Mouse (Mus musculus): Measurements from ENCODE around the gene Snhg11. TPM values are rescaled to one million over a fixed set of nuclear protein-coding genes. Genes with fewer than 3 reads are reported as not detected.

Snhg11 gene
- polyA plus RNA-seq, 1 experiment from 2014 or later, result 1.4 TPM

- ATAC-seq (ENCODE audit: low read depth) (no peak), DNase-seq (no peak)
- Histone ChIP-seq H3K9ac (no peak overlapping the region), H3K27ac (no peak overlapping the region), H3K4me2 (no peak overlapping the region), H3K36me3 (peaks cover 74% of the 10 kb centered on the region), H3K4me3 (replicated peaks) (no peak overlapping the region), H3K4me1 (replicated peaks) (peaks cover 35% of the 10 kb centered on the region), H3K9me3 (replicated peaks) (no peaks in the 10 kb centered on the region), H3K27me3 (no peaks in the 10 kb centered on the region)
- 86% methylated on average over 5 of the region's 5 CpGs for WGBS (ENCODE audit: insufficient replicate concordance)
Observed at GRCm38 (mm10) chr2:158356121-158356520, 19.3 kb upstream of the Snhg11 start.

GRCm38 (mm10) chr2:158359757-158360620, 15.4 kb upstream of the Snhg11 start:
- DNase-seq (no peak), ATAC-seq (ENCODE audit: low read depth) (no peak)
- Histone ChIP-seq H3K4me2 (peak overlapping the region; percentile 80), H3K4me3 (replicated peaks) (peak overlapping the region; percentile 81), H3K9ac (peak overlapping the region; percentile 90), H3K4me1 (replicated peaks) (peaks cover 35% of the 10 kb centered on the region), H3K27ac (peak overlapping the region; percentile 73), H3K9me3 (replicated peaks) (no peaks in the 10 kb centered on the region), H3K27me3 (no peaks in the 10 kb centered on the region), H3K36me3 (peaks cover 54% of the 10 kb centered on the region)
- WGBS (ENCODE audit: insufficient replicate concordance), result 55% methylated on average over 12 of the region's 12 CpGs

- Histone ChIP-seq H3K4me1 (replicated peaks) (peaks cover 35% of the 10 kb centered on the region), H3K27ac (peak overlapping the region; percentile 73), H3K27me3 (no peaks in the 10 kb centered on the region), H3K4me3 (replicated peaks) (peak overlapping the region; percentile 81), H3K36me3 (peaks cover 43% of the 10 kb centered on the region), H3K9ac (peak overlapping the region; percentile 90), H3K4me2 (peak overlapping the region; percentile 80), H3K9me3 (replicated peaks) (no peaks in the 10 kb centered on the region)
- under 1% methylated on average over 41 of the region's 41 CpGs for WGBS (ENCODE audit: insufficient replicate concordance)
- DNase-seq (peak; percentile 78), ATAC-seq (ENCODE audit: low read depth) (peak; percentile 76)
Observed at GRCm38 (mm10) chr2:158360873-158361677, 14.4 kb upstream of the Snhg11 start.

- H3K4me2 ChIP-seq, result peak overlapping the region; percentile 80
- peaks cover 36% of the 10 kb centered on the region for H3K36me3 ChIP-seq
- H3K9me3 ChIP-seq (replicated peaks), result no peaks in the 10 kb centered on the region
- DNase-seq (no peak), ATAC-seq (ENCODE audit: low read depth) (peak; percentile 44)
- no peak overlapping the region for H3K9ac ChIP-seq
- H3K4me1 ChIP-seq (replicated peaks), result peaks cover 35% of the 10 kb centered on the region
- H3K4me3 ChIP-seq (replicated peaks), result peak overlapping the region; percentile 81
- no peaks in the 10 kb centered on the region for H3K27me3 ChIP-seq
- WGBS (ENCODE audit: insufficient replicate concordance), result 29% methylated on average over 8 of the region's 8 CpGs
- H3K27ac ChIP-seq, result no peak overlapping the region
Observed at GRCm38 (mm10) chr2:158361678-158362320, 13.6 kb upstream of the Snhg11 start.

GRCm38 (mm10) chr2:158364175-158364574, 11.3 kb upstream of the Snhg11 start:
- Histone ChIP-seq H3K36me3 (peaks cover 12% of the 10 kb centered on the region), H3K9ac (no peak overlapping the region), H3K4me2 (no peak overlapping the region), H3K4me1 (replicated peaks) (peaks cover 18% of the 10 kb centered on the region), H3K4me3 (replicated peaks) (no peak overlapping the region), H3K27me3 (no peaks in the 10 kb centered on the region), H3K9me3 (replicated peaks) (no peaks in the 10 kb centered on the region), H3K27ac (no peak overlapping the region)
- WGBS (ENCODE audit: insufficient replicate concordance), result 71% methylated on average over 4 of the region's 4 CpGs
- DNase-seq, result no peak
- no peak for ATAC-seq (ENCODE audit: low read depth)

- H3K9ac ChIP-seq, result no peak overlapping the region
Observed at GRCm38 (mm10) chr2:158365099-158365850, 10.2 kb upstream of the Snhg11 start.

GRCm38 (mm10) chr2:158367654-158368053, 7.8 kb upstream of the Snhg11 start:
- DNase-seq, result no peak
- 35% methylated on average over 5 of the region's 5 CpGs for WGBS (ENCODE audit: insufficient replicate concordance)

More at GRCm38 (mm10) chr2:158365099-158365850, 10.2 kb upstream of the Snhg11 start:
- no peak overlapping the region for H3K27ac ChIP-seq
- ATAC-seq (ENCODE audit: low read depth) (no peak), DNase-seq (no peak)
- H3K9me3 ChIP-seq (replicated peaks), result no peaks in the 10 kb centered on the region
- H3K4me2 ChIP-seq, result no peak overlapping the region
- H3K4me3 ChIP-seq (replicated peaks), result no peak overlapping the region
- peaks cover under 1% of the 10 kb centered on the region for H3K36me3 ChIP-seq
- H3K4me1 ChIP-seq (replicated peaks), result peaks cover 7% of the 10 kb centered on the region
- no peaks in the 10 kb centered on the region for H3K27me3 ChIP-seq
- 67% methylated on average over 12 of the region's 12 CpGs for WGBS (ENCODE audit: insufficient replicate concordance)

GRCm38 (mm10) chr2:158368313-158368712, 7.1 kb upstream of the Snhg11 start:
- Histone ChIP-seq H3K36me3 (no peaks in the 10 kb centered on the region), H3K27me3 (peaks cover 6% of the 10 kb centered on the region), H3K4me3 (replicated peaks) (no peak overlapping the region), H3K9ac (no peak overlapping the region), H3K27ac (no peak overlapping the region), H3K9me3 (replicated peaks) (no peaks in the 10 kb centered on the region), H3K4me1 (replicated peaks) (no peaks in the 10 kb centered on the region), H3K4me2 (no peak overlapping the region)
- no peak for ATAC-seq (ENCODE audit: low read depth)
- DNase-seq, result no peak
- 79% methylated on average over 8 of the region's 8 CpGs for WGBS (ENCODE audit: insufficient replicate concordance)

More at GRCm38 (mm10) chr2:158367654-158368053, 7.8 kb upstream of the Snhg11 start:
- no peaks in the 10 kb centered on the region for H3K9me3 ChIP-seq (replicated peaks)
- no peak for ATAC-seq (ENCODE audit: low read depth)
- H3K36me3 ChIP-seq, result no peaks in the 10 kb centered on the region
- no peak overlapping the region for H3K4me3 ChIP-seq (replicated peaks)
- no peak overlapping the region for H3K9ac ChIP-seq
- no peak overlapping the region for H3K27ac ChIP-seq
- H3K4me1 ChIP-seq (replicated peaks), result no peaks in the 10 kb centered on the region
- H3K27me3 ChIP-seq, result 0 out of 2 replicates have a peak, but pooled peaks cover under 1% of the 10 kb centered on the region
- H3K4me2 ChIP-seq, result no peak overlapping the region

- WGBS (ENCODE audit: insufficient replicate concordance), result 64% methylated on average over 3 of the region's 3 CpGs
- DNase-seq, result no peak
- Histone ChIP-seq H3K27me3 (peaks cover 19% of the 10 kb centered on the region), H3K4me2 (no peak overlapping the region), H3K9ac (no peak overlapping the region), H3K4me3 (replicated peaks) (no peak overlapping the region), H3K36me3 (no peaks in the 10 kb centered on the region), H3K4me1 (replicated peaks) (no peaks in the 10 kb centered on the region), H3K27ac (no peak overlapping the region), H3K9me3 (replicated peaks) (no peaks in the 10 kb centered on the region)
- ATAC-seq (ENCODE audit: low read depth), result no peak
Observed at GRCm38 (mm10) chr2:158369474-158370172, 5.8 kb upstream of the Snhg11 start.

- no peak for DNase-seq
- 41% methylated on average over 5 of the region's 5 CpGs for WGBS (ENCODE audit: insufficient replicate concordance)
- no peak overlapping the region for H3K9ac ChIP-seq
Observed at GRCm38 (mm10) chr2:158370173-158370550, 5.3 kb upstream of the Snhg11 start.

More at GRCm38 (mm10) chr2:158370173-158370550, 5.3 kb upstream of the Snhg11 start:
- Histone ChIP-seq H3K4me1 (replicated peaks) (no peaks in the 10 kb centered on the region), H3K4me3 (replicated peaks) (no peak overlapping the region), H3K36me3 (no peaks in the 10 kb centered on the region), H3K4me2 (no peak overlapping the region), H3K9me3 (replicated peaks) (no peaks in the 10 kb centered on the region), H3K27me3 (peaks cover 25% of the 10 kb centered on the region), H3K27ac (no peak overlapping the region)
- ATAC-seq (ENCODE audit: low read depth), result no peak

Measured in liver, embryonic 13.5 days (tissue).